Mouse (Mus musculus) T-cell, adult 66 days (primary cell): Measurements from ENCODE around the gene Olfr53. TPM values are rescaled to one million over a fixed set of nuclear protein-coding genes. Genes with fewer than 3 reads are reported as not detected.

Source experiments
- total RNA-seq, 2 experiments: library from RNA; stranded (reverse); gene quantifications; 3 replicates in 1 of 2; 4 replicates in 1 of 2; pipeline ENCODE4 v1.2.4; 2023

Gene Olfr53
- not detected for total RNA-seq

GRCm38 (mm10) chr7:140646152-140646551 lies at the start of gene Olfr53:
Gene Olfr53, plus strand, starts transcription at chr7:140646452.

GRCm38 (mm10) chr7:140600969-140601368 lies 45.3 kb upstream of the Olfr53 start, which contains the start of gene Olfr46:
Gene Olfr46, plus strand, starts transcription at chr7:140601269.

GRCm38 (mm10) chr7:140628670-140629069 lies 17.6 kb upstream of the Olfr53 start, which contains the start of gene Olfr61:
Gene Olfr61, plus strand, starts transcription at chr7:140628970.

GRCm38 (mm10) chr7:140659630-140660029 lies 13.4 kb downstream of the Olfr53 start, which contains the start of gene Olfr539:
Gene Olfr539, plus strand, starts transcription at chr7:140659930.

GRCm38 (mm10) chr7:140681651-140682050 lies 35.4 kb downstream of the Olfr53 start, which contains the start of gene Olfr45:
Gene Olfr45, plus strand, starts transcription at chr7:140681951.

GRCm38 (mm10) chr7:140696967-140697366 lies 50.7 kb downstream of the Olfr53 start, which contains the start of gene Olfr541:
Gene Olfr541, plus strand, starts transcription at chr7:140697267.

Other genes with a start within 250 kb of the Olfr53 start
- gene Olfr531, start 243.5 kb upstream of the Olfr53 start, total RNA-seq = not detected
- not detected for gene Olfr532, start 224.8 kb upstream of the Olfr53 start, total RNA-seq
- gene Olfr533, start 183.1 kb upstream of the Olfr53 start, total RNA-seq = not detected
- gene Olfr535, start 162.2 kb upstream of the Olfr53 start, total RNA-seq = not detected
- not detected for gene Olfr536, start 139.1 kb upstream of the Olfr53 start, total RNA-seq
- gene Olfr538, start 78.6 kb upstream of the Olfr53 start, total RNA-seq = not detected
- gene Olfr46, start 45.2 kb upstream of the Olfr53 start, total RNA-seq = not detected
- not detected for gene Olfr61, start 17.5 kb upstream of the Olfr53 start, total RNA-seq
- gene Olfr539, start 13.5 kb downstream of the Olfr53 start, total RNA-seq = not detected
- gene Olfr45, start 35.5 kb downstream of the Olfr53 start, total RNA-seq = not detected
- not detected for gene Olfr541, start 50.8 kb downstream of the Olfr53 start, total RNA-seq
- gene Cyp2e1, start 117.3 kb downstream of the Olfr53 start, total RNA-seq = not detected
- not detected for gene Syce1, start 141.4 kb downstream of the Olfr53 start, total RNA-seq
- not detected for gene Zfp941, start 175.7 kb downstream of the Olfr53 start, total RNA-seq
- gene Urah, start 188.6 kb downstream of the Olfr53 start, total RNA-seq = not detected
- gene Scgb1c1, start 199.1 kb downstream of the Olfr53 start, total RNA-seq = not detected
- gene Odf3, start 201.4 kb downstream of the Olfr53 start, total RNA-seq = not detected
- gene Gm45785, start 209.9 kb downstream of the Olfr53 start, total RNA-seq = not detected
- gene Ric8a, start 210.5 kb downstream of the Olfr53 start, total RNA-seq = 100 to 1,000 TPM; 109 to 116 TPM
- 10 to 100 TPM; 31.2 to 31.7 TPM for gene Bet1l, start 211.1 kb downstream of the Olfr53 start, total RNA-seq
- gene Psmd13, start 235.5 kb downstream of the Olfr53 start, total RNA-seq = 10 to 100 TPM; 75.3 to 88.5 TPM
- gene Sirt3, start 235.9 kb downstream of the Olfr53 start, total RNA-seq = 1 to 10 TPM; 8.4 to 9.2 TPM